Mouse (Mus musculus) left cerebral cortex, postnatal 14 days (tissue): Measurements from ENCODE around the gene Pygm. TPM values are rescaled to one million over a fixed set of nuclear protein-coding genes. Genes with fewer than 3 reads are reported as not detected.

Experiments
- DNase-seq, 2 experiments: peaks; one replicate each; pipeline ENCODE4 v3.0.0; 2021 to 2022; ENCODE audit warnings: low spot score in 2 of 2, mixed read lengths in 1 of 2
- intact Hi-C: fragments of 180-260 bp; cut with DNase I; formaldehyde crosslinking; loops from one replicate; pipeline ENCODE4 v1.15.1; 2025
- total RNA-seq, 2 experiments: library from RNA; stranded (reverse); gene quantifications; 2 replicates each; pipeline ENCODE4 v1.2.3; 2021

Pygm gene
- total RNA-seq, 2 experiments from 2014 or later = 20.6 to 31.9 TPM

DNA sequence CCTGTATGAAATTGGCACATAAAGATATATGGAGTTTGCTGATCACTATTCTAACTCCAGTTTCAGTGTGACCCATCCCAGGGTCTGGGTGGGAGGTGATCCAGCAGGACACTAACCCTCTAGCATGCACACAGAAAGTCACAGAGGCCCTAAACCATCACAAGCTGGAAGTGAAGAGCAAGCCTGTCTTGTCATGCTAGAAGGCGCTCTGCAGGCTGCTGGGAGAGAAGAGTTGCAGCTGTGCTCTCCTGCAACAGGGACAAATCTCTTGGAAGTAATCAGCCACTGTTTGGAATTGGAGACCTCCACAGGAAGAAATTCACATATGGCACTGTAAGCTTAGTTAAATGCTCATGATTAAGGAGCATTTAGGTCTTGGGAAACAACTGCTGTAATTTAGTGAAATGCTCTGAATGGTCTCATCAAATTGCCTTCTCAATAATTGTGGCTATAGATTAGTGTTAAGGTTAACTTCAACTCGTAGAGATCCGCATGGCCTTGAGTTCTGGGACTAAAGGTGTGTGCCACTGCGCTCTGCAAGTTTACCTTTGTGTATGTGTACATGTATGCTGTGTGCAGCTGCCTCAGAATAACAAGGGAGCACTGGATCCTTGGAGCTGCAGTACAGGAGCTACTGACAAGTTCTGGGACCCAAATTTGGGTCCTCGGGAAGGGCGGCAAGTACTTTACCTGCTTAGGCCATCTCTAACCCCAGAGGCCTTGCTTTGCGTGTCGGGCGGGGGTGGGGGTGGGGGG is 3.6 kb upstream of the Pygm start:
- intact Hi-C loops = no loop called here
- DNase-seq = no peak

DNA sequence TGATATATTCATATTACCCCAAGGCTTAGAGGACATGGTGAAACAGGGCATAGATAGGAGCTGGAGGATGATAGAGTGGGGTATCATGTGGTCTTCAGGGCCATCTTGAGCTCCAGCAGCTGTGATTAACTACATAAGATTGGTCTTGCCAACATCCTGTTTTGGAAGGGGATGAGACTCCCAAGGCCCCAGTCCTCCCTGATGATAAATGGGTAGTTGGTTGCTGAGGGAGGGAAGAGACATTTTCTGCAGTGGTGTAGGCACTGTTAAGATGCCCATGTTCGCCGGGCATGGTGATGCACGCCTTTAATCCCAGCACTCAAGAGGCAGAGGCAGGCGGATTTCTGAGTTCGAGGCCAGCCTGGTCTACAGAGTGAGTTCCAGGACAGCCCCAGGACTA is 3.0 kb upstream of the Pygm start:
- DNase-seq = no peak
- intact Hi-C loops = no loop called here

DNA sequence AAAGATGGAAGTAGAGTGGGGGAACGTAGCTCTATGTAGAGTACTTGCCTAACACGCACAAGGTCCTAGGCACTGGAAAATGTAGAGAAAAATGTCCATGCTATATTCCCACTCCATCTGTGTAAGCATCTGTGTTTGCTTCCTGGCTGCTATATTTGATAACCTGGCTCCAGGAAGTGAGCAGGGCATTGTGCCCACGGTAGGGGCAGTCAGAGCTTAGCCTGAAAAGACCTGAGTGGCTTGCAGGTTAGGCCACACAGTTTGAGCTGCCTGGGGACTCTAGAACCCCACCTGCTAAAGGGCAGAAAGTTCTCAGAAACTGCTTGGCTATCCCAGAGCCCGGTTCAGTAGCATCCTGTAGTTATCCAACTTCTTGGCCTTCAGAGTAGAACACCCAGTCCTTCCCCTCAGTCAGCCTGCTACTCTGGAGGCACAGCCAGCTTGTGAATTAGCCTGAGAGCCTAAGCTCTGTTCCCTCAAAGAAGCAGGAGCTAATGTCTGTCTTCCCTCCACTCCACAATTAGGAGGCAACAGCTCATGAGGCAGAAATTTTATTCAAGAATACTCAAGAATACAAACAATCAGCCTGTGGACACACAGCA is 1.8 kb upstream of the Pygm start:
- intact Hi-C loops = no loop called here

DNA sequence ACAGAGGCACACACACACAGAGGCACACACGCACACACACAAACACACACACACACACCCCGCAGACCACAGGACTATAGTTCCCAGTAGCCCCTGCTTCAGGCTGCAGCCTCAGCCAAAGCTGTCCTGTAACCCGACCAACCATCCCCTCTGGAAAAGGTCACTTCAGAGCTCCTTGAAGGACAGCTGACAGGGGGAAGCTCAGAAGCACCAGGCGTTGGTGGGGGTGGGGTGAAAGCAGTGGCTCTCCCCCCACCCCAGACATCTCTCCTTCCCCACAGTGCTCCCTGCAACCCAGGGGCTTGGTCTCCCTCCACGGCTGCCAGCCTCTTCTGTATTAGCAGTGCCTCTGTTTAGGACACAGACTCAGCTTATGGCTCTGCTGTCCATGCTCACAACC is 729 bp upstream of the Pygm start:
- no peak for DNase-seq
- intact Hi-C loops = no loop called here

More for the DNA sequence above, 1.8 kb upstream of the Pygm start:
- DNase-seq = no peak

DNA sequence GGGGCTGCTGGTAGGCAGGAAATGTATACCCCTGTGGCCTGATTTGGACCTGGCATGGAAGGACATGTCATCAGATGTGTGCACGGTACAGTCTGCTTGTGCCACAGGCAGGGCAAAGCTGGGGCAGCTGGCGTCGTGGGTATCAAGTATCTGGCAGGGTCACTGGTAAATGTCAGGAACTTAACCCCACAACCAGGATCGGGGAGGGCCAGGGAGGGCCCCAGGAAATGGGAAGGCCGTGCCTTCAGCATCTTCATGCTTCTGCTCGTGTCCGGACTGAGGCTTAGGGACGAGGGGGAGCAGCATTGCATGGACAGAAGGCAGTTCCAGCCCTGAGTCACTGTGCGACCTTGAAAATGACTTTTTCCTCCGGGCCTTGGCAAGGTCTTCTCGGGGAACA is 755 bp downstream of the Pygm start:
- no peak for DNase-seq
- intact Hi-C loops = no loop called here

DNA sequence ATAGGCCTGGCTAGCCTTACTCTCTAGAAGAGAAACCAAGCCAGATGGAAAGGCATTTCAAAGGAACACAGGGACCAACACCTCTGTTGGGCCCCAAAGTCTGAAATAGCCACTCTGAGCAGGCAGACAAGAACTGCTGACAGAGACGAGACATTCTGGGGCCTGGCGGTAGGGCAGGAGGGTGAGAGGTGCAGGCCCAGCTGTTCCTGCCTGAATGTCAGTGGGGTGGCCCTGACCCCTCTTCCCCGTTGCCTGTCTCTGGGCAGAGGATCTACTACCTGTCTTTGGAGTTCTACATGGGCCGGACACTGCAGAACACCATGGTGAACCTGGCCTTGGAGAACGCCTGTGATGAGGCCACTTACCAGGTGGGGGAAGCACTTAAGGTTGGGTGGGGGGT is 1.2 kb downstream of the Pygm start:
- intact Hi-C loops = no loop called here
- no peak for DNase-seq

DNA sequence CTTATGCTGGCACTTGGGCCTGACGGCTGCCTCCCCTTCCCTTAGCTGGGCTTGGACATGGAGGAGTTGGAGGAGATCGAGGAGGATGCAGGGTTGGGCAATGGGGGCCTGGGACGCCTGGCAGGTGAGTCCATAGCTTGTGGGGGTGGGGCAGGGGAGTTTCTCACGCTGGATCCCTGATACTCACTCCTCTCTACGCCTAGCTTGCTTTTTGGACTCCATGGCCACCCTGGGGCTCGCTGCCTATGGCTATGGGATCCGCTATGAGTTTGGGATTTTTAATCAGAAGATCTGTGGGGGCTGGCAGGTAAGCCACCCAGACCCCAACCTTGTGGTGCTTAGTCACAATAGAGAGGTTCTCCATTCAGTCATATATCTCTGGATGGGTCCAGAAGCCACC is 1.6 kb downstream of the Pygm start:
- intact Hi-C loops = no loop called here
- no peak for DNase-seq

DNA sequence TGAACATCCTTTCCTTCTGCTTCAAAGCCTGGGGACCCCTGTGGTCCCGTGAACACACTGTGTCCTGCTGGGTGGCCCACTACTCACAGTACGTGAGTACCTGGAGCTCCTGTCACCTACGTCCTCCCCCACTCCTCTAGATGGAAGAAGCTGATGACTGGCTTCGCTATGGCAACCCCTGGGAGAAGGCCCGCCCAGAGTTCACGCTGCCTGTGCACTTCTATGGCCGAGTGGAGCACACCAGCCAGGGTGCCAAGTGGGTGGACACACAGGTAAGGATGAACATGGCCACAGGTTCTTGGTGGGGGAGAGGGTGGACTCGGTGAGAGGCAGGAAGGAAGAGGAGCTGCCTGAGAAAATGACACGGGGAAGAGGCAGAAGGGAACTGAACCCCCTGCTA is 2.0 kb downstream of the Pygm start:
- DNase-seq = no peak
- intact Hi-C loops = no loop called here

DNA sequence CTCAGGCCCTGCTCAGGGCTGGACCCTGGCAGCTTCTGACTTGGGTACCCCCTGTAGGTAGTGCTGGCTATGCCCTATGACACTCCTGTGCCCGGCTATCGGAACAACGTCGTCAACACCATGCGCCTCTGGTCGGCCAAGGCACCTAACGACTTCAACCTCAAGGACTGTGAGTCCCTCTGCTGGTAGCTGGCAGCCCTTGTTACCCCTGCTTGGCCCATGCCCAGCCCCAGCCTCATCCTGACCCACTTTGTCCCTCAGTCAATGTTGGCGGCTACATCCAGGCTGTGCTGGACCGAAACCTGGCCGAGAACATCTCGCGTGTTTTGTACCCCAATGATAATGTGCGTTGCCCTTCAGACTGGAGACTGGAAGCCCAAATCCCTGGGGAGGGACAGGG is 3.8 kb downstream of the Pygm start:
- intact Hi-C loops = no loop called here

DNA sequence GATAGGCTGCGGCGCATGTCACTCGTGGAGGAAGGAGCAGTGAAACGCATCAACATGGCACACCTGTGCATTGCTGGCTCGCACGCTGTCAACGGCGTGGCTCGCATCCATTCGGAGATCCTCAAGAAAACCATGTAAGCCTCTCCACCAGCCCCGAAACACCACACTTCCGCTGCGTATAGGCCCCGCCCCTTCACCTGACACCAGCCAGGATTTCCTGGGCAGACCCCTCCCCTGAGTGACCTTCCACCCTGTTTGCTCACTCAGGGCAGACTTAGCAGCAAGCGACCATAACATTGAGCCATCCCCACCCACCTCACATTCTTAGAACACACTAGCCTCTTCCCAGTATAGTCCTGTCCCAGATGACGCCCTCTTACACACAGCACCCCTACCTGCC is 5.6 kb downstream of the Pygm start:
- intact Hi-C loops = no loop called here
- no peak for DNase-seq

More for the DNA sequence above, 3.8 kb downstream of the Pygm start:
- DNase-seq = peak in 1 of 2 experiments; percentile 47

DNA sequence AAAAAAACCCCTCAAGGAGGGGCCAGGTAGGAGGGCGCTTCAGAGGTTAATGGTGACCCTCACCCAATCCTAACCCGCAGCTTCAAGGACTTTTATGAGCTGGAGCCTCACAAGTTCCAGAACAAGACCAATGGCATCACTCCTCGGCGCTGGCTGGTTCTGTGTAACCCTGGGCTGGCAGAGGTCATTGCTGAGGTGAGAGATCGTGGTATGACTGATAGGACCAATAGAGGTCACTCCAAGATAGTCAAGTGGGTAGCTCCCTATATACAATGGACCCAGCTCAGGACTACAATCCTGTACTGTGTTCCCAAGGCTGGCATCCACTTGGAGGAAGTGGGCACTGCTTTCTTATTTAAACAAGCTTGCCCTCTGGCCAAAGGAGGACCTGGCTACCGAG is 6.1 kb downstream of the Pygm start:
- DNase-seq = no peak

DNA sequence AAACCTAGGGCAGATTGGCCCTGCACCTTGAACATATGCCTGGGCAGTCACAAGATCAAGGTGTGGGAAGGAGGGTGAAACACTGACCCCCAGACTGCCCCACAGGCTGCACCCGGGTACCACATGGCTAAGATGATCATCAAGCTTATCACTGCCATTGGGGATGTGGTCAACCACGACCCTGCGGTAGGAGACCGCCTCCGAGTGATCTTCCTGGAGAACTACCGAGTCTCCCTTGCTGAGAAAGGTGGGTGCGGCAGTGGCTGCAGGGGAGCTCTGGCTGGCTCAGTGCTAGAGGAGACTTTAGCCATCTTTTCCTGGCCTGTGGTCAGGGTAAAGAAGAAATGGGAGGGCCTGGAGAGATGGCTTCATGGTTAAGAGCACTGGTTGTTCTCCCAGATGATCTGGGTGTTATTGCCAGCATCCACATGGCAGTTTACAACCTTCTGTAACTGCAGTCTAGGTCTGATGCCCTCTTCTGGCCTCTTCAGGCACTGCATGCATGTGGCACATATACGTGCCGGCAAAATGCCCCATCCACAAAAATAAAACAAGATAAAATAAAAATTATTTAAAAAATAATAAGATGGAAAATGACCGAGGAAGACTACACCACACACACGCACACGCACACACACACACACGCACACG is 8.7 kb downstream of the Pygm start:
- intact Hi-C loops = no loop called here
- DNase-seq = no peak

More for the DNA sequence above, 6.1 kb downstream of the Pygm start:
- intact Hi-C loops = no loop called here

DNA sequence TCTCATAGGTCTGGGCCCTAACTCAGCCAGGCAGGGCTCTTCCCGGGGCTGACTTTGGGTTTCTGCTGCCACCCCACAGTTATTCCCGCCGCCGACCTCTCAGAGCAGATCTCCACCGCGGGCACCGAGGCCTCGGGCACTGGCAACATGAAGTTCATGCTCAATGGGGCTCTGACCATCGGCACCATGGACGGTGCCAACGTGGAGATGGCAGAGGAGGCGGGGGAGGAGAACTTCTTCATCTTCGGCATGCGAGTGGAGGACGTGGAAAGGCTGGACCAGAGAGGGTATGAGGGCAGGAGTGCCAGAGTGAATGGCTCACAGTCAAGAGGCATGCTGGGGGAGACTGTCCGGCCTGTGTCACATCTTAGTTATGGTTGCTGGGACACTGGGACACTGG is 9.4 kb downstream of the Pygm start:
- DNase-seq = no peak
- intact Hi-C loops = no loop called here

DNA sequence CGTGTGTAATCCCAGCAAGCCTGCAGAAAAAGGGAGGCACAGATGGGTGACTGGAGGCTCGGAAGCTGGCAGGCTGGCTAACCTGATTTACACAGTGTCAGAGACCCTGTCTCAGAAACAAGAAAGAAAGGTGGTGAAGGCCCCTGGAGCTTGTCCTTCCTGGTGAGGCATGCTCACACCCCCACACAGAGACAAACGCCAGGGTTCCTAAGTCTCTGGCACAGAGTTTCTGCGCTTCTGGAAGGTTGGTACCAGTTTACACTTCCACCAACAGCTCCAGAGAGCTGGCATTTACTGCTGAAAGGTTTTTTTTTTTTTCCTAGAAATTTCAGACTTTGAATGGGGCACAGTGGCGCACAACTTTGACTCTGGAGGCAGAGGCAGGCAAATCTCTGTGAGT is 12.0 kb downstream of the Pygm start:
- intact Hi-C loops = no loop called here
- DNase-seq = no peak

DNA sequence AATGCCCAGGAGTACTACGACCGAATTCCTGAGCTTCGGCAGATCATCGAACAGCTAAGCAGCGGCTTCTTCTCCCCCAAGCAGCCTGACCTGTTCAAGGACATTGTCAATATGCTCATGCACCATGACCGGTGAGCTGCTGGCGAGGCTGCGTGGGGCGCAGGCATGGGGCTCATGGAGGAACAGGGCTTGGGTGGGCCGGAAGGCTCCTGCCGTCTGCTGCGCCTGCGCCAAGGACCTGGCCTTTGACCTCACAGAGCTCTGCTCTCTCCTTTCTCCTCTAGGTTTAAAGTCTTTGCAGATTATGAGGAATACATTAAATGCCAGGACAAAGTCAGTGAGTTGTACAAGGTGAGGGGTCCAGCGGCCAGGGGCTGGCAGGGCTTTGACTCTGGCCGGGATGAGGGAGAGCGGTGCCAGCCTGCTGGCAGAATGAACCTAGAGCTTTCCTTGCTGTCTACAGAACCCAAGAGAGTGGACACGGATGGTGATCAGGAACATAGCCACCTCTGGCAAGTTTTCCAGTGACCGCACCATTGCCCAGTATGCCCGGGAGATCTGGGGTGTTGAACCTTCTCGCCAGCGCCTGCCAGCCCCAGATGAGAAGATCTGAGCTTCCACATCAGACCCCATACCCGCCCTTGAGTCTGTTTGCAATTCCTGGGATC is 13.5 kb downstream of the Pygm start:
- no peak for DNase-seq
- intact Hi-C loops = no loop called here

DNA sequence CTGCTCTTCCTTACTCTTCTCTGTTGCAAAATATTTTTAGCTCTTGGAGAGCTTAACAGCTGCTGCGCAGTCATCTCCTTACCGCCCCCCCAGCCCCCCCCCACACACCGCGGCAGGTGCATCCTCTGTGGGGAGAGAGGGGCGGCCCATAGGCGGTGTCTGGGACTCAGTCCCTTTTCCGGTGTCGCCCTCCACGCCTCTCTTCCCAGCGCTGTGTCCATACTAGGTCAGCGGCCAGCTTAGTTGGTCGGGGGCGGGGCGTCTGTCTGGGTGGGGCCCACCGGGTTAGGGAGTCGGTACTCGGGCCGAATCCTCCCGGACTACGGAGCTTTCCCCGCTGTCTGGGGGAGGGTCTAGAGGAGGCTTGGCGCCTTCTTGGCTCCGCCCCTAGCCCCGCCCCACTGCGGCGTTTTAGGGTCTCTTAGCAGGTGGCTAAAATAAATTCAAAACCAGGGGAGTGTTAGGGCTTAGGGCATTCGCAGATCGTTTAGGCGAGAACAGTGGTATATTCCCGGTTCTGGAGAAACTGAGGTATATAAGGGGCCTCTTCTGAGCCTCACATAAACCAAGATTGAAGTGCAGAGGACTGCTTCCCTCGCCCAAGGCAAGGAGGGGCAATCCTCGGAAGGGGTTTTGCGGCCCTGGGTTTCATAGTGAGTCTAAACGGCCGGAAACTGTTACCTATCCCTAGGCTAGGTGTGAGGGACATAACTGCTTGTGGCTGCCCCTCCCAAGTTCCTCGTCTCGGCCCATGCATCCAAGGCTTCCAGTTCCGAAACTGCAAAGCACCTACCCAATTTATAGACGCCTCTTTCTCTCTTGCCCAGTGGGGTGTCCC is 14.5 kb downstream of the Pygm start:
- peak in 1 of 2 experiments; percentile 64 for DNase-seq
- intact Hi-C loops = no loop called here

DNA sequence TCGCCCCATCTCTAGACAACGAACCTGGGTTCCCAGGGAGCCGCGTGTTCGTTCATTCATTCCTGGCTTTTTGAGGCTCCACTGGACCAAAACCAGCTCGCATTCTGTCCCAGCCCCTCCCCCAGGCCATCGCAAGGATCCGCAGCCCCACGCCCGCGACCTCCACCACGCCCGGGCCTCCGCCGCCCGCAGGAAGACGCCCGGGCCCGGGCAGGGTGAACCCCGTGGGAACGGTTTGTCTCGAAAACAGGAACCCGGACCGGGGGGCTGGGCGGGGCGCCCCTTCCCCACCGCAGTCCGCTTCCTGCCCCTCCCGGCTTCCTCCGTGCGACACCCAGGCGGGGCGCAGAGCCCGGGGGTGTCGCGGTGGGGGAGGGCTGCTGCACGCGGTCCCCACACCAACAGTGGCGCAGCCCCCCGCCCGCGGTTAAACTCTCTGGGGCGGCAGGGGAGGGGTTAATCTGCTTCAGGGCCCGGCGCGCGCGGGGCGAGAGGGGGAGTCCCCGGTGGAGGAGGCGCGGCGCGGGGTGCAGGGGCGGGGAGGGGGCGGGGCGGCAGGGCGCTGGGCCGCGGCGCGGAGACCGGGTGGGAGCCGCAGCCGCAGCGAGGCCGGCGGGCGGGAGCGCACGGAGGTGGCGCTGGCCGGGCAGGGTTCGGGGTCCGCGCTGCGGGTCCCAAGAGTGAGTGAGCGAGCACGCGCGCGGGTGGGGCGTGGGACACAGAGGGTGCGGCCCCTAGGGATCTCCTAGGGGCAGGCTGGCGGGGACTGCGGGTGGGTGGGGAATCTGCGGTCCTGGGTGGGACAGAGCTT is 15.3 kb downstream of the Pygm start, which contains the start of gene Rasgrp2:
Gene Rasgrp2 (plus strand): TSS at position 56 of the 811 bp plus-strand sequence.
- intact Hi-C loops = no loop called here
- DNase-seq = no peak
